Mouse (Mus musculus) hindbrain, embryonic 16.5 days (tissue): ENCODE results near the gene Man2b1. TPM values are rescaled to one million over a fixed set of nuclear protein-coding genes. Genes with fewer than 3 reads are reported as not detected.
"Not testable (repeated sequence)": the region's sequence is repeated elsewhere in the genome, so short reads cannot be mapped to it uniquely, and the experiment has no call there.

ENCODE experiments used
- ATAC-seq: fragments of 200-750 bp; cut with Nextera tagmentation; 2 replicates; pipeline ENCODE4 v1.8.0; 2017; ENCODE audit warnings: moderate TSS enrichment, moderate library complexity
- H3K27ac ChIP-seq: fragments of 300-500 bp; sonication (generic); 2 replicates; pipeline ENCODE4 v1.5.1; 2014; ENCODE audit warnings: low read depth, mild to moderate bottlenecking, control low read depth, low read length, moderate library complexity
- H3K27me3 ChIP-seq: fragments of 300-500 bp; sonication (generic); replicated peaks from 2 replicates; pipeline ENCODE4 v1.6.1; 2014; ENCODE audit warnings: low read length; ENCODE audit not compliant: control insufficient read depth, insufficient read depth
- H3K36me3 ChIP-seq: fragments of 300-500 bp; sonication (generic); 2 replicates; pipeline ENCODE4 v1.6.1; 2014; ENCODE audit warnings: mild to moderate bottlenecking, low read length, moderate library complexity, mixed read lengths; ENCODE audit not compliant: control insufficient read depth, insufficient read depth
- H3K4me1 ChIP-seq: fragments of 300-500 bp; sonication (generic); 2 replicates; pipeline ENCODE4 v1.6.1; 2014; ENCODE audit warnings: low read depth, low read length; ENCODE audit not compliant: control insufficient read depth, insufficient read depth
- H3K4me2 ChIP-seq: fragments of 300-500 bp; sonication (generic); 2 replicates; pipeline ENCODE4 v1.6.1; 2014; ENCODE audit warnings: mild to moderate bottlenecking, low read length, control low read depth, moderate library complexity
- H3K4me3 ChIP-seq: fragments of 300-500 bp; sonication (generic); 2 replicates; pipeline ENCODE4 v1.5.1; 2014; ENCODE audit warnings: mild to moderate bottlenecking, low read length, control low read depth, moderate library complexity
- H3K9ac ChIP-seq: fragments of 300-500 bp; sonication (generic); 2 replicates; pipeline ENCODE4 v1.6.1; 2014; ENCODE audit warnings: low read depth, mild to moderate bottlenecking, control low read depth, low read length, moderate library complexity
- H3K9me3 ChIP-seq: fragments of 300-500 bp; sonication (generic); 2 replicates; pipeline ENCODE4 v1.6.1; 2014; ENCODE audit warnings: mild to moderate bottlenecking, low read length, moderate library complexity; ENCODE audit not compliant: control insufficient read depth
- WGBS: fragments of 180-500 bp; shearing (Covaris S2); extraction: QIAGEN DNeasy Blood & Tissue Kit; methylation state at CpG from one replicate; pipeline ENCODE4 v1.1.7; 2014; 5-methylcytosine and 5-hydroxymethylcytosine counted together
- microRNA-seq: library from miRNA; unstranded; fragments of <30 nt; microRNA quantifications from one replicate; pipeline ENCODE4, GENCODE M21; 2017
- polyA plus RNA-seq: library from polyadenylated mRNA; unstranded; fragments of >200 nt; fragmentation: Nextera tagmentation; extraction: Ambion mirVana; gene quantifications from 2 replicates; pipeline ENCODE4 v1.2.1, GENCODE M21; 2015

Gene Man2b1
- polyA plus RNA-seq, 1 experiment from 2014 or later, result 23.1 TPM

GRCm38 (mm10) chr8:85122995-85123394 is 39.9 kb downstream of the Man2b1 start, which contains the start of gene Zfp791:
Gene Zfp791 (minus strand): TSS chr8:85123095.
- H3K9ac ChIP-seq, result no peak within 1 kb of the TSS
- no peaks in the 10 kb centered on the region; the same call in 1 of the 2 replicates for H3K27me3 ChIP-seq
- H3K4me1 ChIP-seq, result peaks cover 5% of the 10 kb centered on the region
- H3K36me3 ChIP-seq, result no peaks in the 10 kb centered on the region
- H3K4me3 ChIP-seq, result no peak within 1 kb of the TSS
- H3K27ac ChIP-seq, result no peak within 1 kb of the TSS
- H3K9me3 ChIP-seq, result no peaks in the 10 kb centered on the region
- 76% methylated on average over 3 of the region's 3 CpGs for WGBS
- H3K4me2 ChIP-seq, result no peak within 1 kb of the TSS
- ATAC-seq, result no peak

GRCm38 (mm10) chr8:85123691-85124090 is 40.6 kb downstream of the Man2b1 start:
- peaks cover 4% of the 10 kb centered on the region for H3K4me1 ChIP-seq
- no peaks in the 10 kb centered on the region for H3K36me3 ChIP-seq
- no peak overlapping the region for H3K4me2 ChIP-seq
- no peak overlapping the region for H3K27ac ChIP-seq
- no peak for ATAC-seq
- no peaks in the 10 kb centered on the region for H3K9me3 ChIP-seq
- no peak overlapping the region for H3K4me3 ChIP-seq
- H3K9ac ChIP-seq, result no peak overlapping the region
- 90% methylated on average over 8 of the region's 8 CpGs for WGBS
- H3K27me3 ChIP-seq, result no peaks in the 10 kb centered on the region; the same call in 1 of the 2 replicates

DNA sequence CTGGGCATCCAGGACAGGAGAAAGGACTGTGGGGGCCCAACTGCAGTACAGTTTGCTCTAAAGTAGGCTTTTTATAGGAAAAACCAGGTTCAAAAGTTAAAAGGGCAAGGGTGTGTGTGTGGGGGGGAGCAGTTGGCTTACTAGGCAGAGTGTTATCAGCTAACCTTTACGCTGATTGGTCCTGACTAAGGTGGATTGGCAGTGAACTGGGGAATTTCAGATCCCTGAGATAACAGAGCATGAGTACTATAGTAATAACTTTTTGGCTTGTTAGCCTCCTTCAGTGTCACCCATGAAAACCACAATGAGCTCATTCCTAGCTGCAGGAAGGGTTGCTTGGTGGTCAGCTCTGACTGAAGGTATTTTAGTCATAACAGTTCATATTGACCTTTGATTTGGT is 49.3 kb downstream of the Man2b1 start:
- Histone ChIP-seq H3K27me3 (no peaks in the 10 kb centered on the region), H3K4me1 (no peaks in the 10 kb centered on the region), H3K36me3 (no peaks in the 10 kb centered on the region), H3K9ac (no peak overlapping the region), H3K27ac (no peak overlapping the region), H3K4me2 (no peak overlapping the region), H3K9me3 (no peaks in the 10 kb centered on the region), H3K4me3 (no peak overlapping the region)
- 90% methylated on average over 1 of the region's 1 CpGs for WGBS
- ATAC-seq, result no peak

GRCm38 (mm10) chr8:85135690-85136089 is 52.6 kb downstream of the Man2b1 start:
- WGBS, result 89% methylated on average over 2 of the region's 2 CpGs
- not testable (repeated sequence) for H3K4me2 ChIP-seq, H3K27ac ChIP-seq, H3K36me3 ChIP-seq, H3K9me3 ChIP-seq, H3K9ac ChIP-seq, ATAC-seq, H3K27me3 ChIP-seq, H3K4me1 ChIP-seq, H3K4me3 ChIP-seq

DNA sequence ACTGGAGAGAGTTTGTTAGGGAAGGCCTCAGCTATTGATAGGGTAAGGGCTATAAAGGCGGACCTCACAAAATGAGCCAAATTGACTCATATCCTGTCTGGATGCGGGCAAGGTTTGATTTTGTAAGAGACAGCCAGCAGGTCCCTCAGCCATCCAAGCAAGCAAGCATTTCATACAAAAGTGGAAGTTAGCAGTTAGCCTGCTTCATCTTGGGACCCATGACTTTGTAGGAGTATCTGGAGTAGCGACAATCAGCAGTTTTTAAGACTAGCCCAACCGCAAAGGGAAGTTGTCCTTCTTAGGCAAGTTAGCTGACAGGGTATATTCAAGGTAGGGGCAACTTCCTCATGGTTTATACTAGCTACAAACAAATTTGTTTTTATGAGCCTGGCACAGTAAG is 59.4 kb downstream of the Man2b1 start:
- no peak for ATAC-seq
- no peak overlapping the region for H3K27ac ChIP-seq
- H3K4me2 ChIP-seq, result no peak overlapping the region
- no peaks in the 10 kb centered on the region for H3K27me3 ChIP-seq
- H3K9me3 ChIP-seq, result 0 out of 2 replicates have a peak, but pooled peaks cover 2% of the 10 kb centered on the region
- no peak overlapping the region for H3K4me3 ChIP-seq
- no peak overlapping the region for H3K9ac ChIP-seq
- H3K4me1 ChIP-seq, result no peaks in the 10 kb centered on the region
- whole genome bisulfite sequencing, result 92% methylated on average over 4 of the region's 4 CpGs
- H3K36me3 ChIP-seq, result no peaks in the 10 kb centered on the region

Small RNA genes lying within 50 kb of the gene (microRNA-seq; reads per million reads assigned to microRNA genes)
- gene Gm23388 (3.5 reads per million, percentile 10 among the genes with 10 or more reads in this experiment), gene Mir7070 (1.9 reads per million)

Other genes with a start within 250 kb of the Man2b1 start
- gene Rad23a, start 242.6 kb upstream of the Man2b1 start, polyA plus RNA-seq, result 78.2 and 95.4 TPM in 2 replicates
- gene Calr, start 236.3 kb upstream of the Man2b1 start, polyA plus RNA-seq, result 743 and 792 TPM in 2 replicates
- gene Farsa, start 226.3 kb upstream of the Man2b1 start, polyA plus RNA-seq, result 112 and 114 TPM in 2 replicates
- gene Syce2, start 211.2 kb upstream of the Man2b1 start, polyA plus RNA-seq, result 38.1 and 46.6 TPM in 2 replicates
- 41.4 and 42.8 TPM in 2 replicates for gene Gcdh, start 189.3 kb upstream of the Man2b1 start, polyA plus RNA-seq
- gene Klf1, start 181.3 kb upstream of the Man2b1 start, polyA plus RNA-seq, result 0.39 and 0.56 TPM in 2 replicates
- 6.4 and 7.0 TPM in 2 replicates for gene Dnase2a, start 174.7 kb upstream of the Man2b1 start, polyA plus RNA-seq
- 71.4 and 77.4 TPM in 2 replicates for gene Mast1, start 145.9 kb upstream of the Man2b1 start, polyA plus RNA-seq
- 3.0 and 3.2 TPM in 2 replicates for gene Rtbdn, start 136.3 kb upstream of the Man2b1 start, polyA plus RNA-seq
- gene Gm49661, start 113.8 kb upstream of the Man2b1 start, polyA plus RNA-seq, result not detected in 2 replicates
- gene Prdx2, start 113.7 kb upstream of the Man2b1 start, polyA plus RNA-seq, result 1,040 and 1,063 TPM in 2 replicates
- gene Rnaseh2a, start 113.5 kb upstream of the Man2b1 start, polyA plus RNA-seq, result 55.8 and 57.5 TPM in 2 replicates
- 4.3 and 5.3 TPM in 2 replicates for gene Junb, start 104.6 kb upstream of the Man2b1 start, polyA plus RNA-seq
- 37.9 and 39.6 TPM in 2 replicates for gene Hook2, start 92.7 kb upstream of the Man2b1 start, polyA plus RNA-seq
- 0.10 and 0.21 TPM in 2 replicates for gene Best2, start 68.7 kb upstream of the Man2b1 start, polyA plus RNA-seq
- gene Asna1, start 58.0 kb upstream of the Man2b1 start, polyA plus RNA-seq, result 159 and 170 TPM in 2 replicates
- gene Trir, start 56.4 kb upstream of the Man2b1 start, polyA plus RNA-seq, result 100 and 110 TPM in 2 replicates
- gene Tnpo2, start 46.4 kb upstream of the Man2b1 start, polyA plus RNA-seq, result 61.2 and 62.7 TPM in 2 replicates
- gene Fbxw9, start 23.2 kb upstream of the Man2b1 start, polyA plus RNA-seq, result 75.8 and 83.2 TPM in 2 replicates
- 1.2 TPM in 1 of 2 replicates, not detected in the other for gene Gm5741, start 15.3 kb upstream of the Man2b1 start, polyA plus RNA-seq
- 112 and 119 TPM in 2 replicates for gene Dhps, start 11.5 kb upstream of the Man2b1 start, polyA plus RNA-seq
- gene Wdr83os, start 2.5 kb upstream of the Man2b1 start, polyA plus RNA-seq, result 111 and 116 TPM in 2 replicates
- gene Wdr83, start 2.0 kb upstream of the Man2b1 start, polyA plus RNA-seq, result 45.5 and 50.6 TPM in 2 replicates
- gene Zfp791, start 39.8 kb downstream of the Man2b1 start, polyA plus RNA-seq, result 4.3 and 4.6 TPM in 2 replicates
- gene Cks1brt, start 68.7 kb downstream of the Man2b1 start, polyA plus RNA-seq, result not detected in 2 replicates
- gene Olfr371, start 142.7 kb downstream of the Man2b1 start, polyA plus RNA-seq, result not detected in 2 replicates
- gene Orc6, start 216.4 kb downstream of the Man2b1 start, polyA plus RNA-seq, result 64.4 and 69.4 TPM in 2 replicates
- gene Vps35, start 216.5 kb downstream of the Man2b1 start, polyA plus RNA-seq, result 183 and 185 TPM in 2 replicates